Mouse (Mus musculus) lung, postnatal 0 days (tissue): ENCODE data around the gene Sorbs1. TPM values are rescaled to one million over a fixed set of nuclear protein-coding genes. Genes with fewer than 3 reads are reported as not detected.

Source experiments
- ATAC-seq: fragments of 200-750 bp; cut with Nextera tagmentation; 2 replicates; pipeline ENCODE4 v1.8.0; 2017; ENCODE audit warnings: moderate library complexity
- DNase-seq: peaks from one replicate; pipeline ENCODE4 v3.0.0-alpha.2; 2016; ENCODE audit warnings: low spot score
- H3K27ac ChIP-seq: fragments of 300-500 bp; sonication (generic); 2 replicates; pipeline ENCODE4 v1.5.1; 2014; ENCODE audit warnings: antibody characterized with exemption, mild to moderate bottlenecking, low read length, mixed read lengths
- H3K27me3 ChIP-seq: fragments of 300-500 bp; sonication (generic); replicated peaks from 2 replicates; pipeline ENCODE4 v1.6.1; 2014; ENCODE audit warnings: low read length, mixed read lengths; ENCODE audit not compliant: insufficient read depth
- H3K36me3 ChIP-seq: fragments of 300-500 bp; sonication (generic); 2 replicates; pipeline ENCODE4 v1.6.1; 2014; ENCODE audit warnings: low read length, mixed read lengths; ENCODE audit not compliant: insufficient read depth
- H3K4me1 ChIP-seq: fragments of 300-500 bp; sonication (generic); 2 replicates; pipeline ENCODE4 v1.6.1; 2014; ENCODE audit warnings: antibody characterized with exemption, low read depth, low read length, mixed read lengths; ENCODE audit not compliant: insufficient read depth
- H3K4me2 ChIP-seq: fragments of 300-500 bp; sonication (generic); replicated peaks from 2 replicates; pipeline ENCODE4 v1.6.1; 2014; ENCODE audit warnings: low read depth, mild to moderate bottlenecking, low read length, moderate library complexity, mixed read lengths
- H3K4me3 ChIP-seq: fragments of 300-500 bp; sonication (generic); 2 replicates; pipeline ENCODE4 v1.5.1; 2014; ENCODE audit warnings: low read depth, low read length
- H3K9ac ChIP-seq: fragments of 300-500 bp; sonication (generic); replicated peaks from 2 replicates; pipeline ENCODE4 v1.6.1; 2014; ENCODE audit warnings: low read depth, mild to moderate bottlenecking
- H3K9me3 ChIP-seq: fragments of 300-500 bp; sonication (generic); 2 replicates; pipeline ENCODE4 v1.6.1; 2016; ENCODE audit warnings: low read length, mixed read lengths
- CTCF ChIP-seq: IDR thresholded peaks from 2 replicates; pipeline ENCODE4 v1.5.1; 2016; ENCODE audit warnings: antibody characterized with exemption, mild to moderate bottlenecking
- EP300 ChIP-seq: IDR thresholded peaks from 2 replicates; pipeline ENCODE4 v1.6.1; 2016; ENCODE audit warnings: antibody characterized with exemption, mild to moderate bottlenecking, control low read depth
- WGBS: fragments of 180-500 bp; shearing (Covaris S2); extraction: QIAGEN DNeasy Blood & Tissue Kit; methylation state at CpG from one replicate; pipeline ENCODE4 v1.1.7; 2014; 5-methylcytosine and 5-hydroxymethylcytosine counted together
- polyA plus RNA-seq: library from polyadenylated mRNA; unstranded; fragments of >200 nt; fragmentation: Nextera tagmentation; extraction: Ambion mirVana; gene quantifications from 2 replicates; pipeline ENCODE4 v1.2.1, GENCODE M21; 2015

Sorbs1 gene
- polyA plus RNA-seq, 1 experiment from 2014 or later: 36.4 TPM

- Histone ChIP-seq H3K4me2 (no peak overlapping the region), H3K36me3 (no peaks in the 10 kb centered on the region), H3K9ac (no peak overlapping the region), H3K9me3 (no peaks in the 10 kb centered on the region), H3K27me3 (no peaks in the 10 kb centered on the region), H3K4me1 (peaks cover 4% of the 10 kb centered on the region; the same call in 1 of the 2 replicates), H3K4me3 (no peak overlapping the region), H3K27ac (no peak overlapping the region; the same call in 1 of the 2 replicates)
- ATAC-seq: peak; percentile 81
- no peak for TF ChIP-seq CTCF
- TF ChIP-seq EP300: peak; percentile 95
- 72% methylated on average over 1 of the region's 1 CpGs for WGBS
- DNase-seq: peak; percentile 89
Measured at GRCm38 (mm10) chr19:40267380-40267779, 246.2 kb downstream of the Sorbs1 start.

DNA sequence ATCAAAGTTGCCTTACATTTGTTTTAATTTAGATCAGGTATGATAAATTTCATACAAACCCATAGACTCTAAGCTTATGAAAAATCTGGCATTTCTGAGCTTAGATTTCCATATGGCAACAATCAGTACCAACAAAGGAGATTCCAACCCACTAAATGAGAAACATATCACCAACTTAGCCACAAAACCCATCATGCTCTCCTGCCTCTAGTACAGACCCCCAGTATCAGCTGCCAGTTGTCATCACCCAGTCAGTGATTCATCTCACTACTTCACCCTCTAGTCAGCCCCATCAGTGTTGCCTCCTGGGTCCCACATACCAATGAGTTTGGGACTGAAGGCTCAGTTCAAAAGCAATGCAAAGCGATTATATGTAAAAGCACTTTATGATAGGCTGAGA is 254.1 kb downstream of the Sorbs1 start:
- TF ChIP-seq CTCF: no peak
- no peak for DNase-seq

DNA sequence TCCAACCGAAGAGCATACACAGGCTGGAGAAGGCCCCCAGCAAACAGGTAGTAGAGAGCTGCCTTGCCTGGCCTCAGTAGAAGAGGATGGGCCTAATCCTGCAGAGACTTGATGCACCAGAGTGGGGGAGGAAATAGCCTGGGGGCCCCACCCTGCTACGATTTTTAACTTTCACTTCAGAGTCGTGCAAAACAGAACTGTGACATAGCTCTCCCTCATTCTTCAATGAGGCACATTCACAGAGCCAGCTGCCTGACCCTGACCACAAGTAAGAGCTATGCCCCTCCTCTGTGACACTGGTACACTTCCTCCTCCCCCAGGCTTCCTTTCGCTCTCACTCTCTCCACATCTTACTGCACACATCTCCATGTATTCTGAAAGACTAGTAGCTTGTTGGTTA is 256.2 kb downstream of the Sorbs1 start:
- TF ChIP-seq CTCF: no peak
- TF ChIP-seq EP300: no peak
- Histone ChIP-seq H3K27ac (no peak overlapping the region), H3K4me3 (no peak overlapping the region), H3K36me3 (no peaks in the 10 kb centered on the region), H3K4me2 (no peak overlapping the region), H3K9ac (no peak overlapping the region), H3K27me3 (no peaks in the 10 kb centered on the region), H3K9me3 (no peaks in the 10 kb centered on the region), H3K4me1 (0 out of 2 replicates have a peak, but pooled peaks cover 2% of the 10 kb centered on the region)
- DNase-seq: peak; percentile 22
- peak; percentile 40; the same call in 1 of the 2 replicates for ATAC-seq
- WGBS: 40% methylated on average over 4 of the region's 4 CpGs

More for the DNA sequence above, 254.1 kb downstream of the Sorbs1 start:
- Histone ChIP-seq H3K4me3 (no peak overlapping the region), H3K4me1 (no peaks in the 10 kb centered on the region), H3K36me3 (no peaks in the 10 kb centered on the region), H3K27me3 (no peaks in the 10 kb centered on the region), H3K27ac (no peak overlapping the region), H3K9me3 (no peaks in the 10 kb centered on the region), H3K9ac (no peak overlapping the region), H3K4me2 (no peak overlapping the region)
- ATAC-seq: no peak
- 93% methylated on average over 1 of the region's 1 CpGs for WGBS

GRCm38 (mm10) chr19:40256376-40257050 is 257.1 kb downstream of the Sorbs1 start:
- Histone ChIP-seq H3K9me3 (no peaks in the 10 kb centered on the region), H3K9ac (no peak overlapping the region), H3K27me3 (no peaks in the 10 kb centered on the region), H3K36me3 (no peaks in the 10 kb centered on the region), H3K4me1 (0 out of 2 replicates have a peak, but pooled peaks cover 2% of the 10 kb centered on the region), H3K27ac (no peak overlapping the region), H3K4me2 (no peak overlapping the region), H3K4me3 (no peak overlapping the region)
- DNase-seq (no peak), ATAC-seq (no peak)
- 61% methylated on average over 2 of the region's 2 CpGs for WGBS
- TF ChIP-seq CTCF: no peak
- no peak for TF ChIP-seq EP300

DNA sequence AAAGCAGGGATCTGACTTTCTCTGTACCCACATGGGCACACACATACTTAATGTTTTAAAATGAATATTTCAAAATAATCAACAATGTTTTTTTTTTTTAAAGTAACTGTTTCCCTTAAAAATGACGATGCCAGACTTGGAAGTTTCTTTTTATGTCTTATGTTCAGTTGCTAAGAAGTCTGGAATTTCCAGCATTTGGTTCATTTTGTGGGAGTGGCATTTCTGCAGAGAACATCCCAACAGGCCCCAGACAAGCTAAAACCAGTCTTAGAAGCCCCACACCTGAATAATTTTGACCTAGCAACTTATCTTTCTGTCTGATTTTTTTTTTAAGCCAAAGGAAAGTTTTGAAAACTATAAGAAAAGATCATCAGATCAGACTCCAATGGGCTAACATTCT is 258.0 kb downstream of the Sorbs1 start:
- no peak overlapping the region for H3K27ac ChIP-seq
- no peak for TF ChIP-seq CTCF
- TF ChIP-seq EP300: no peak
- 30% methylated on average over 1 of the region's 1 CpGs for WGBS
- H3K9ac ChIP-seq: no peak overlapping the region
- H3K4me3 ChIP-seq: no peak overlapping the region
- ATAC-seq (no peak), DNase-seq (no peak)
- no peaks in the 10 kb centered on the region for H3K27me3 ChIP-seq
- H3K9me3 ChIP-seq: no peaks in the 10 kb centered on the region
- no peak overlapping the region for H3K4me2 ChIP-seq
- no peaks in the 10 kb centered on the region for H3K36me3 ChIP-seq
- 0 out of 2 replicates have a peak, but pooled peaks cover 2% of the 10 kb centered on the region for H3K4me1 ChIP-seq

- 92% methylated on average over 3 of the region's 3 CpGs for WGBS
- no peak overlapping the region for H3K9ac ChIP-seq
- no peak overlapping the region for H3K27ac ChIP-seq
Measured at GRCm38 (mm10) chr19:40254741-40255140, 258.8 kb downstream of the Sorbs1 start.

More at GRCm38 (mm10) chr19:40254741-40255140, 258.8 kb downstream of the Sorbs1 start:
- H3K27me3 ChIP-seq: no peaks in the 10 kb centered on the region
- no peak overlapping the region for H3K4me3 ChIP-seq
- DNase-seq (no peak), ATAC-seq (no peak)
- TF ChIP-seq EP300 (no peak), CTCF (no peak)
- 0 out of 2 replicates have a peak, but pooled peaks cover 2% of the 10 kb centered on the region for H3K4me1 ChIP-seq
- no peaks in the 10 kb centered on the region for H3K9me3 ChIP-seq
- no peak overlapping the region for H3K4me2 ChIP-seq
- H3K36me3 ChIP-seq: no peaks in the 10 kb centered on the region
